Mouse (Mus musculus) intestine, postnatal 0 days (tissue): Measurements from ENCODE around the gene Calhm3. TPM values are rescaled to one million over a fixed set of nuclear protein-coding genes. Genes with fewer than 3 reads are reported as not detected.

Source experiments
- ATAC-seq: fragments of 200-750 bp; cut with Nextera tagmentation; 2 replicates; pipeline ENCODE4 v1.8.0; 2017; ENCODE audit warnings: mild to moderate bottlenecking, moderate TSS enrichment, moderate library complexity
- H3K27ac ChIP-seq: fragments of 300-500 bp; sonication (generic); 2 replicates; pipeline ENCODE4 v1.5.1; 2014; ENCODE audit warnings: mild to moderate bottlenecking, low read depth, low read length, moderate library complexity
- H3K27me3 ChIP-seq: fragments of 300-500 bp; sonication (generic); replicated peaks from 2 replicates; pipeline ENCODE4 v1.6.1; 2014; ENCODE audit warnings: low read length, mixed read lengths; ENCODE audit not compliant: control insufficient read depth, insufficient read depth
- H3K36me3 ChIP-seq: fragments of 300-500 bp; sonication (generic); 2 replicates; pipeline ENCODE4 v1.6.1; 2014; ENCODE audit warnings: mild to moderate bottlenecking, moderate library complexity; ENCODE audit not compliant: control insufficient read depth, insufficient read depth
- H3K4me1 ChIP-seq: fragments of 300-500 bp; sonication (generic); replicated peaks from 2 replicates; pipeline ENCODE4 v1.6.1; 2014; ENCODE audit warnings: antibody characterized with exemption, low read length, mixed read lengths; ENCODE audit not compliant: control insufficient read depth, insufficient read depth
- H3K4me2 ChIP-seq: fragments of 300-500 bp; sonication (generic); replicated peaks from 2 replicates; pipeline ENCODE4 v1.6.1; 2014; ENCODE audit warnings: low read depth, mild to moderate bottlenecking, moderate library complexity
- H3K4me3 ChIP-seq: fragments of 300-500 bp; sonication (generic); 2 replicates; pipeline ENCODE4 v1.5.1; 2014; ENCODE audit warnings: low read depth, low read length
- H3K9ac ChIP-seq: fragments of 300-500 bp; sonication (generic); 2 replicates; pipeline ENCODE4 v1.6.1; 2014; ENCODE audit warnings: mild to moderate bottlenecking, low read depth, low read length
- H3K9me3 ChIP-seq: fragments of 300-500 bp; sonication (generic); 2 replicates; pipeline ENCODE4 v1.6.1; 2016; ENCODE audit warnings: mixed run types; ENCODE audit not compliant: control insufficient read depth
- CTCF ChIP-seq: sonication (generic); IDR thresholded peaks from 2 replicates; pipeline ENCODE4 v1.5.1; 2016; ENCODE audit warnings: low read depth, mild to moderate bottlenecking, control low read depth, antibody characterized with exemption, moderate library complexity
- WGBS: fragments of 180-500 bp; shearing (Covaris S2); extraction: QIAGEN DNeasy Blood & Tissue Kit; methylation state at CpG from one replicate; pipeline ENCODE4 v1.1.7; 2014; 5-methylcytosine and 5-hydroxymethylcytosine counted together
- polyA plus RNA-seq: library from polyadenylated mRNA; unstranded; fragments of >200 nt; fragmentation: Nextera tagmentation; extraction: Ambion mirVana; gene quantifications from 2 replicates; pipeline ENCODE4 v1.2.1, GENCODE M21; 2015

Gene Calhm3
- polyA plus RNA-seq, 1 experiment from 2014 or later, result 0.95 TPM

- H3K27ac ChIP-seq, result no peak overlapping the region
- no peak for ATAC-seq
- no peaks in the 10 kb centered on the region for H3K9me3 ChIP-seq
- H3K36me3 ChIP-seq, result no peaks in the 10 kb centered on the region
- no peak overlapping the region for H3K4me2 ChIP-seq
- no peak overlapping the region for H3K4me3 ChIP-seq
- no peaks in the 10 kb centered on the region for H3K4me1 ChIP-seq
- H3K9ac ChIP-seq, result no peak overlapping the region
- 68% methylated on average over 4 of the region's 4 CpGs for WGBS
- no peak for TF ChIP-seq CTCF
- H3K27me3 ChIP-seq, result no peaks in the 10 kb centered on the region
Observed at GRCm38 (mm10) chr19:47161669-47162068, 4.1 kb upstream of the Calhm3 start.

- Histone ChIP-seq H3K4me1 (no peaks in the 10 kb centered on the region), H3K27ac (no peak overlapping the region), H3K36me3 (no peaks in the 10 kb centered on the region; the same call in 1 of the 2 replicates), H3K4me2 (no peak overlapping the region), H3K4me3 (no peak overlapping the region), H3K9ac (no peak overlapping the region), H3K9me3 (no peaks in the 10 kb centered on the region), H3K27me3 (0 out of 2 replicates have a peak, but pooled peaks cover 8% of the 10 kb centered on the region)
- 89% methylated on average over 7 of the region's 7 CpGs for WGBS
- TF ChIP-seq CTCF, result no peak
- ATAC-seq, result no peak
Observed at GRCm38 (mm10) chr19:47153767-47154166, 3.8 kb downstream of the Calhm3 start.

GRCm38 (mm10) chr19:47152062-47152369, 5.5 kb downstream of the Calhm3 start:
- WGBS, result 62% methylated on average over 12 of the region's 12 CpGs
- Histone ChIP-seq H3K9ac (no peak overlapping the region), H3K9me3 (no peaks in the 10 kb centered on the region), H3K27ac (no peak overlapping the region), H3K4me2 (peak overlapping the region; percentile 55), H3K4me3 (peak overlapping the region; percentile 12; the same call in 1 of the 2 replicates), H3K27me3 (0 out of 2 replicates have a peak, but pooled peaks cover 8% of the 10 kb centered on the region), H3K36me3 (no peaks in the 10 kb centered on the region; the same call in 1 of the 2 replicates), H3K4me1 (no peaks in the 10 kb centered on the region)
- ATAC-seq, result no peak
- no peak for TF ChIP-seq CTCF

GRCm38 (mm10) chr19:47151332-47152061, 6.1 kb downstream of the Calhm3 start:
- H3K36me3 ChIP-seq, result no peaks in the 10 kb centered on the region; the same call in 1 of the 2 replicates
- peak overlapping the region; percentile 12; the same call in 1 of the 2 replicates for H3K4me3 ChIP-seq
- ATAC-seq, result no peak
- H3K27ac ChIP-seq, result no peak overlapping the region
- no peak for TF ChIP-seq CTCF
- no peaks in the 10 kb centered on the region for H3K4me1 ChIP-seq
- H3K9ac ChIP-seq, result no peak overlapping the region
- 0 out of 2 replicates have a peak, but pooled peaks cover 8% of the 10 kb centered on the region for H3K27me3 ChIP-seq
- WGBS, result 21% methylated on average over 32 of the region's 32 CpGs
- peak overlapping the region; percentile 55 for H3K4me2 ChIP-seq
- no peaks in the 10 kb centered on the region for H3K9me3 ChIP-seq

GRCm38 (mm10) chr19:47149854-47150253, 7.7 kb downstream of the Calhm3 start:
- Histone ChIP-seq H3K9me3 (no peaks in the 10 kb centered on the region), H3K9ac (no peak overlapping the region), H3K4me1 (no peaks in the 10 kb centered on the region), H3K4me3 (no peak overlapping the region), H3K27me3 (0 out of 2 replicates have a peak, but pooled peaks cover 8% of the 10 kb centered on the region), H3K4me2 (no peak overlapping the region), H3K36me3 (no peaks in the 10 kb centered on the region; the same call in 1 of the 2 replicates), H3K27ac (no peak overlapping the region)
- WGBS, result 34% methylated on average over 4 of the region's 4 CpGs
- no peak for TF ChIP-seq CTCF
- no peak for ATAC-seq

- H3K36me3 ChIP-seq, result no peaks in the 10 kb centered on the region
- H3K4me3 ChIP-seq, result no peak overlapping the region
- WGBS, result 75% methylated on average over 5 of the region's 5 CpGs
- no peak overlapping the region for H3K4me2 ChIP-seq
- no peak for TF ChIP-seq CTCF
- H3K4me1 ChIP-seq, result no peaks in the 10 kb centered on the region
- H3K9me3 ChIP-seq, result no peaks in the 10 kb centered on the region
- no peak overlapping the region for H3K27ac ChIP-seq
- no peak overlapping the region for H3K9ac ChIP-seq
- 0 out of 2 replicates have a peak, but pooled peaks cover 8% of the 10 kb centered on the region for H3K27me3 ChIP-seq
- no peak for ATAC-seq
Observed at GRCm38 (mm10) chr19:47148267-47148847, 9.2 kb downstream of the Calhm3 start.
